Mouse (Mus musculus): ENCODE measurements around the gene Ube2i. TPM values are rescaled to one million over a fixed set of nuclear protein-coding genes. Genes with fewer than 3 reads are reported as not detected.

Ube2i gene
- 100 to 1,000 TPM; 166 to 173 TPM for total RNA-seq (2021)

GRCm38 (mm10) chr17:25274571-25275346 lies at the start of gene Ube2i:
Ube2i (minus strand) TSS chr17:25274622.
- DNase-seq, result no peak
- intact Hi-C loops (cut with DNase I), result loop anchor here (2.0 to 5.0 kb wide), 4 partner anchors 86 to 257 kb away; partner anchors contain the start of genes Clcn7, Cramp1l, Ift140 and Telo2

GRCm38 (mm10) chr17:25322930-25323329 lies 48.5 kb upstream of the Ube2i start:
- intact Hi-C loops (cut with DNase I), result loop anchor here (10.0 kb wide), 1 partner anchor 372 kb away; no protein-coding TSS in a partner anchor
- no peak for DNase-seq

- DNase-seq, result no peak
Observed at GRCm38 (mm10) chr17:25320819-25321218, 46.4 kb upstream of the Ube2i start.

GRCm38 (mm10) chr17:25318354-25318753 lies 43.9 kb upstream of the Ube2i start, which contains the start of gene Prss29:
Prss29 (plus strand) TSS chr17:25318654.
- intact Hi-C loops (cut with DNase I), result no loop called here
- DNase-seq, result no peak

More at GRCm38 (mm10) chr17:25320819-25321218, 46.4 kb upstream of the Ube2i start:
- intact Hi-C loops (cut with DNase I), result loop anchor here (10.0 kb wide), 1 partner anchor 374 kb away; no protein-coding TSS in a partner anchor

GRCm38 (mm10) chr17:25308346-25308745 lies 33.9 kb upstream of the Ube2i start, which contains the start of gene Prss28:
Prss28 (plus strand) TSS chr17:25308646.
- DNase-seq, result no peak
- intact Hi-C loops (cut with DNase I), result no loop called here

GRCm38 (mm10) chr17:25298094-25298493 lies 23.7 kb upstream of the Ube2i start, which contains the start of gene Prss34:
Prss34 (plus strand) TSS chr17:25298394.
- DNase-seq, result no peak
- intact Hi-C loops (cut with DNase I), result no loop called here

- intact Hi-C loops (cut with DNase I), result loop anchor here (5.0 kb wide), 1 partner anchor 68 kb away; no protein-coding TSS in a partner anchor
- DNase-seq, result no peak
Observed at GRCm38 (mm10) chr17:25294111-25294510, 19.7 kb upstream of the Ube2i start.

GRCm38 (mm10) chr17:25293495-25293894 lies 19.1 kb upstream of the Ube2i start:
- intact Hi-C loops (cut with DNase I), result loop anchor here (5.0 kb wide), 1 partner anchor 69 kb away; no protein-coding TSS in a partner anchor

GRCm38 (mm10) chr17:25290411-25290810 lies 16.0 kb upstream of the Ube2i start:
- intact Hi-C loops (cut with DNase I), result loop anchor here (5.0 kb wide), 1 partner anchor 72 kb away; no protein-coding TSS in a partner anchor
- no peak for DNase-seq

More at GRCm38 (mm10) chr17:25293495-25293894, 19.1 kb upstream of the Ube2i start:
- DNase-seq, result no peak

- DNase-seq, result peak; percentile 36 to 51
- intact Hi-C loops (cut with DNase I), result loop anchor here (5.0 kb wide), 1 partner anchor 178 kb away; no protein-coding TSS in a partner anchor
Observed at GRCm38 (mm10) chr17:25288842-25289241, 14.4 kb upstream of the Ube2i start.

GRCm38 (mm10) chr17:25285033-25285432 lies 10.6 kb upstream of the Ube2i start:
- DNase-seq, result peak; percentile 69 to 82
- intact Hi-C loops (cut with DNase I), result loop anchor here (5.0 kb wide), 1 partner anchor 182 kb away; no protein-coding TSS in a partner anchor

- intact Hi-C loops (cut with DNase I), result no loop called here
- peak; percentile 36 to 56 for DNase-seq
Observed at GRCm38 (mm10) chr17:25282133-25282532, 7.7 kb upstream of the Ube2i start.

GRCm38 (mm10) chr17:25275833-25276232 lies 1.4 kb upstream of the Ube2i start:
- intact Hi-C loops (cut with DNase I), result loop anchor here (2.0 kb wide), 1 partner anchor 87 kb away; the partner anchor contains the start of gene Unkl

GRCm38 (mm10) chr17:25273706-25274501 lies 518 bp downstream of the Ube2i start:
- peak; percentile 99 for DNase-seq
- intact Hi-C loops (cut with DNase I), result loop anchor here (2.0 to 5.0 kb wide), 4 partner anchors 85 to 257 kb away; partner anchors contain the start of genes Clcn7, Cramp1l, Ift140 and Telo2

More at GRCm38 (mm10) chr17:25275833-25276232, 1.4 kb upstream of the Ube2i start:
- DNase-seq, result no peak

- intact Hi-C loops (cut with DNase I), result loop anchor here (5.0 kb wide), 3 partner anchors 141 to 256 kb away; partner anchors contain the start of genes Clcn7, Cramp1l, Ift140 and Telo2
- DNase-seq, result peak in 1 of 2 experiments; percentile 96
Observed at GRCm38 (mm10) chr17:25272951-25273705, 1.3 kb downstream of the Ube2i start.

GRCm38 (mm10) chr17:25272326-25272725 lies 2.1 kb downstream of the Ube2i start:
- no peak for DNase-seq
- intact Hi-C loops (cut with DNase I), result loop anchor here (5.0 kb wide), 3 partner anchors 140 to 255 kb away; partner anchors contain the start of genes Clcn7, Cramp1l, Ift140 and Telo2

GRCm38 (mm10) chr17:25270795-25271335 lies 3.6 kb downstream of the Ube2i start:
- DNase-seq, result no peak
- intact Hi-C loops (cut with DNase I), result loop anchor here (5.0 kb wide), 3 partner anchors 139 to 254 kb away; partner anchors contain the start of genes Clcn7, Cramp1l, Ift140 and Telo2

GRCm38 (mm10) chr17:25264453-25264852 lies 10.0 kb downstream of the Ube2i start:
- intact Hi-C loops (cut with DNase I), result no loop called here
- DNase-seq, result peak; percentile 79

- no peak for DNase-seq
- intact Hi-C loops (cut with DNase I), result no loop called here
Observed at GRCm38 (mm10) chr17:25257804-25258261, 16.6 kb downstream of the Ube2i start.
